Mouse (Mus musculus): ENCODE results near the gene Tmem213.
A peak's percentile ranks its signal among the peaks of the same experiment; 100 is the strongest.

DNA sequence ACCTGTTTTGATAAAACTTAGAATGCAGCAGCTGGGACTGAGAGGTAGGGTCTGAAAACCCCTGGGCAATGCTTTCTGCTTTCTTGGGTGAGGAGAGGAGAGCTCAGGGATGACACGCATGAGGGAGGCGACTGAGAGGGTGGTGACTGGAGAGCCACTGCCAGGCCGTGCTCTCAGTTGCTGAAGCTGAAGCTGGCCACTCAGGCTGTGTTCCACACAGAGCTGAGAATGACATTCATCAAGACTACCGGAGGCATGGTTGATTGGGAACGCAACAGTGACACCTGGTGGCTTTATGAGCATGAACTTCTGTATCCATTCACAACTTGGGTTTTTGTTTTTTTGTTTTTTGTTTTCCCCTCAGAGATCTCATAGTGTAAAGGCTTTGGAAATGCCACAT, 42.8 kb upstream of the Tmem213 start:
- TF ChIP-seq CTCF (IDR thresholded peaks at IDR 0.05; ENCODE audit: low read depth, low read length): 0 out of 2 replicates have a peak, but pooled peaks have one; percentile 12
- TF ChIP-seq POLR2A (IDR thresholded peaks at IDR 0.05; ENCODE audit: borderline replicate concordance, low read depth, low read length): no peak
